Mouse (Mus musculus): ENCODE measurements around the gene Nudt19. TPM values are rescaled to one million over a fixed set of nuclear protein-coding genes. Genes with fewer than 3 reads are reported as not detected.

The Nudt19 gene
- total RNA-seq (2014; fragmentation: Nextera tagmentation) (116 and 170 TPM in 2 replicates), total RNA-seq (2017) (55.2 and 71.9 TPM in 2 replicates)

DNA sequence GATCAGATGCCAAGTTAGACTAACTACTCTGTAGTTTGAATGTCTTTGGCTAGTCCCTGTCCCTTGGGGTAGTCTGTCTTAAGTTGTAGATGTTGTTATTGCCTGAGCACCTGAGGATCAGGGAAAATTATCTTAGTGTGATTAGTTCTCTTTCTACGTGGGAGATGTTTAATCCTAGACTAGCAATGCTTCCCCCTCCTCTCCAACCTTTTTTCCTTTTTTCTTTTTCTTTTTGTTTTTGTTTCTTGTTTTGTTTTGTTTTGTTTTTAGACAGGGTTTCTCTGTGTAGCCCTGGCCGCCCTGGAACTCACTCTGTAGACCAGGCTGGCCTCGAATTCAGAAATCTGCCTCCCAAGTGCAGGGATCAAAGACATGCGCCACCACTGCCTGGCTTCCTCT, at the start of gene Nudt19:
TSS of gene Nudt19 (minus strand) at position 100 of the 399 bp plus-strand sequence.
- no peak for ATAC-seq (replicated peaks; ENCODE audit: low FRiP score, low TSS enrichment, poor library complexity, severe bottlenecking)

DNA sequence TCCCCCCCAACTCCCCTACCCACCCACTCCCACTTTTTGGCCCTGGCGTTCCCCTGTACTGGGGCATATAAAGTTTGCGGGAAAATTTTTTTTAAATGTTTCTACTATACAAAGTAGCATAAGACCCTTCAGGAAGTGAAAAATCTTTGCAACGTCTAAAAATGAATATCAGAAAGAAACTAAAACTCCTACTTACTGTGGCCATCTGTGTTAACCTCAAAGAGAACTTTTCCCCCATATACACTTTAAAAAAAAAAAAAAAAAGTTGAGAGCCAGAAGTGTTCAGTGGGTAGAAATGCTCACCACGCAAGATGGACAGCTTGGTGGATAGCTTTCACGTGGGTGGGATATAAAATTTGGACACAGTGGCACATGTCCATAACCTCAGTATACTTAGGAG, 46.7 kb upstream of the Nudt19 start:
- ATAC-seq (replicated peaks; ENCODE audit: low FRiP score, low TSS enrichment, poor library complexity, severe bottlenecking), result no peak

DNA sequence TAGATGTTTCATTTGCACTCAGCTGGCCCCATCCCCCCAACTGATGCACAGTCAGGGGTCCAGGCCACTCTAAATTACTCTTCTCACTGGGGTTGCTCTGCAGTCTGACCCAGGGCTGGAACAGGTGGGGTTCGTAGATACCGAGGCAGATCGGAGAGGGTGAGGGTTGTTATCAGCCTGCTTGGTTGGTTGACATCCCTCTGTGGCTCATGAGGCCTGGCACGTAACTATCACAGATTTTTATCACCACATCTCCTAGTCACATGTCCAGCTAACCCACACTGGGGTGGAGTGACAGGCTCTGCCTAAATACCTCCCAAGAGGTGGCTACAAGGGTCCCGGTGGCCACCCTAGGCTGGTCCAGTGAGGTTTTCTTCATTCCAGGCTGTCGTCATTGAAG, 45.0 kb upstream of the Nudt19 start:
- ATAC-seq (replicated peaks; ENCODE audit: low FRiP score, low TSS enrichment, poor library complexity, severe bottlenecking), result peak; percentile 82

DNA sequence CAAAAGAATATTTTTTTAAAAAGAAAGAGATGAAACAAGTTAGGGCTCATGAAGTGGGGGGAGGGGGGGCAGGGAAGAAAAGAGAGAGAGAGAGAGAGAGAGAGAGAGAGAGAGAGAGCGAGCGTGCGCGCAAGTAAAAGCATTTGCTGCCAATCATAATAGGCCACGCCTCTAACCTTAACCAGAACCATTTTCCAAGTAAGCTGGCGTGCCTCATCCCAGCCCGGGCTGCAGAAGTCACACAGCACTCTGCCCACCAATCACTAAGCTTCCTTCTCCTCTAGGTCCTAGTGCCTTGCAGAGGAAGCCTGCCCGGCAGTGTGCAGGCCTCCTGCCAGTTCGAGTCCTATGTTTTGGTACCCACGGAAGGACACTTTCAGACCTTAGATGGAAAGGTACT, 43.9 kb upstream of the Nudt19 start:
- ATAC-seq (replicated peaks; ENCODE audit: low FRiP score, low TSS enrichment, poor library complexity, severe bottlenecking), result no peak

DNA sequence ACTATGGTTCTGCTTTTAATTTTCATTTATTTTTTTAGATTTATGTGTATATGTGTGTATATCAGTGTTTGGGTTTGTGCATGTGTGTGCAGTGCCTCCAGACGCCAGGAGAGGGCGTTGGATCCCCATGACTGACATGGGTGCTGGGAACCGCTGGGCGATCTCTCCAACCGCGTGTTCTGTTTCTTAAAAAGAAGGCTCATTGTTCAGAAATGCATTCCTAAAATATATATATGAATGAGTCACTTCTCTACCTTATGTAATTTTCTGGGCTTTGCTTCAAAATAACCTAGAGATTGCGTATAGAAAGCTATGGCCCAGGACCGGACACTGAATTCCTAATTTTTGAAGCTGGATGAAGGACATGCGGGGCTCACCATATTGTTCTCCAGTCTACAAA, 43.4 kb upstream of the Nudt19 start:
- ATAC-seq (replicated peaks; ENCODE audit: low FRiP score, low TSS enrichment, poor library complexity, severe bottlenecking), result no peak

DNA sequence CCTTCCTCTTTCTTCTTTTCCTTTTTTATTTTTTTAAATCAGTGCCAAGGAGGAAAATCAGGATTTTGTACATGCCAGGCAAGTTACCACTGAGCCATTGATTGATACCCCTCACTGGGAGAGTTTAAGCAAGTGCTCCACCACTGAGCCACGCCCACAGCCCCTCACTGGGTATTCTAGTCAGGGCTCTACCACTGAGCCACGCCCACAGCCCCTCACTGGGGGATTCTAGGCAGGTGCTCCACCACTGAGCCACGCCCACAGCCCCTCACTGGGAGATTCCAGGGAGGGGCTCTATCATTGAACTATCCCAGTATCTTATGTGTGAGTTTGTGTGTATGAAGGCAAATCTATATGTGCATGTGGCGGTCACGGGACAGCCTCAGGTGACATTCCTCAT, 38.2 kb upstream of the Nudt19 start:
- ATAC-seq (replicated peaks; ENCODE audit: low FRiP score, low TSS enrichment, poor library complexity, severe bottlenecking), result no peak

DNA sequence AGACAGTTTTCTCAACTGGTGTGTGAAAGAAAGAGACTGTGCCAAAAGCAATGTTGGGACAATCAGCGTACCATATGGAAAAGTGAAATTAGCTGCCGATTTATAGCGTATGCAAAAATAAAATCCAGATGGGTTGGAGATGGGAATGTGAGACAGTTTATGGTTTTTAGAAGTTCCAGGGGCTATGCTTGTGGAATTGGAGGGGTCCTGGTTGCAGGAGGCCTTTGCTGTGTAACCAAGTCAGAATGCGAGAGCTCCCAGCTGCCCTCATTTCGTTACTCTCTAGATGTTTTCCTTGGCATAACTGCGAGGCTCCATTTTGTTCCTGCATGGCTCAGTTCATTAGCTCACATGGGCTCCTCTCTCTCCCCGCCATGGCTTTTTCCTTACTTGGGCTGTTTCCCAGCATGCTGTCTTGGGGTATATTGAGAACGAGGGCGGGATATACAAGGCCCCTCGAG, 34.7 kb upstream of the Nudt19 start:
- no peak for ATAC-seq (replicated peaks; ENCODE audit: low FRiP score, low TSS enrichment, poor library complexity, severe bottlenecking)

DNA sequence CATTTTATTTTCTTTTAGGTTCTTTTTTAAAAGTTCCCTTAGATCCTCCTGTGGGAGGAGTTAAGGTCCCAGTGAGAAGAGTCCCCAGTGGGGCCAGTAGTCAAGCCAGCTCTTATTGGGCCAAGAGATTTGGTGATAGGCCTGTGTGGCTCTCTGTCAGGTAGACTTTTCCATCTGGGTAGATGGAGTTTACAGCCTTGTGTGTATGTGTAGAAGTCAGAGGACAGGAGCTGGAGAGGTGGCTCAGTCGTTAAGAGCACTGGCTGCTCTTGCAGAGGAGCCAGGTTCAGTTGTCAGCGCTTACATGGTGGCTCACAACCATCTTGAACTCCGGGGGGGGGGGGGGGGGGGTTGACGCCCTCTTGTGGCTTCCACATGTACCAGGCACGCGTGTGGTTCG, 33.4 kb upstream of the Nudt19 start:
- ATAC-seq (replicated peaks; ENCODE audit: low FRiP score, low TSS enrichment, poor library complexity, severe bottlenecking), result no peak

DNA sequence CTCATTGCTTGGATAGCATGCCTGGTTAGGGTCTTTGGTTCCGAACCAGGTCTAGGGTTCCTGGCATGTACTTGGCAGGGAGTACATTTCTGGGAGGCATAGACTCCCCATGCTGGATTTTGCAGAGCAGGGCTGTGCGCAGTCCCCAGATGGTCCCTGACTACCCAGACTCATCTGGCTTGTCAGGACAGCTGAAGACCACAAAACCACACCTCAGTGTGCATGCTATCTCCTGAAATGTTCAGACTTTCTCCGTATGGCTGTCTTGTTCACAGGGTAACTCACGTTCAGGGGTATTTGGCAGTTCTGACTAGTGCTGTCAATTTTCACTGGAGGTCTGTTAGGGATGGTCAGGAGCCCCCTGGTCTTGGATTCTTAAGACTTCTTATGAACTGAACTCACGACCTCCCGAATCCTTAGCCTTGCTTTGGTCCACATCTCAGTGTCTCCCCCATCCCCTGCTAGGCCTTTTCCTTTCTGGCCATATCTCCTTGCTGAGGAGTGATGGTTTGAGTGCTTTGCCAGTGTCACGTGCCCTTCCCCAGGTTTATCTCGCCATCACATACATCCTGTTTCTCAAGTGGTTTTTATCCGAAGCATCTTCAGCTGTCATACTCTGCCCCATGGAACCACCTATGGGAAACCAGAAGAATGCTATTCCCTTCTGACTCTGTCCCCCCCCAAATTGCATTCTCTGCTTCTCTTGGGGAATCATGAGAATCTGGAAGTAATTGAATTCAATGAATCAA, 32.8 kb upstream of the Nudt19 start:
- ATAC-seq (replicated peaks; ENCODE audit: low FRiP score, low TSS enrichment, poor library complexity, severe bottlenecking), result peak; percentile 40

DNA sequence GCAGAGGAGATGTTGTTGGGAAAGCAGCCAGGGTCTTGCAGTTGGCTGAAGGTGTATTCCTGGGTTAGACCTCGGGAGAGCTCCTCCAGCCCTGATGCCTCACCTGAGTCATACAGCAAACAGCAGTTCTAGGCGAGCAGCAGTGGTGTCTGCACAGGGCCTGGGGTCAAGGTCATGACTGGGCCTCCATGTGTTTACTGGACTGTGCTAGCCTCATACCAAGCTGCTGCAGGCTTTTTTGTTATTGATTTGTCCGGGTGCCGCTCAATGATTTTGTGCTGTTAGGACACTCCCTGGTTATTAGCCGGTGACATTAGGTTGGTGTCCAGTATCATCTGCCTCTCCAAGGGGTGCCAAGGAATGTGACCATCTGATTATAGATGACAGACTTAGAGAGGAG, 31.6 kb upstream of the Nudt19 start:
- ATAC-seq (replicated peaks; ENCODE audit: low FRiP score, low TSS enrichment, poor library complexity, severe bottlenecking), result no peak

DNA sequence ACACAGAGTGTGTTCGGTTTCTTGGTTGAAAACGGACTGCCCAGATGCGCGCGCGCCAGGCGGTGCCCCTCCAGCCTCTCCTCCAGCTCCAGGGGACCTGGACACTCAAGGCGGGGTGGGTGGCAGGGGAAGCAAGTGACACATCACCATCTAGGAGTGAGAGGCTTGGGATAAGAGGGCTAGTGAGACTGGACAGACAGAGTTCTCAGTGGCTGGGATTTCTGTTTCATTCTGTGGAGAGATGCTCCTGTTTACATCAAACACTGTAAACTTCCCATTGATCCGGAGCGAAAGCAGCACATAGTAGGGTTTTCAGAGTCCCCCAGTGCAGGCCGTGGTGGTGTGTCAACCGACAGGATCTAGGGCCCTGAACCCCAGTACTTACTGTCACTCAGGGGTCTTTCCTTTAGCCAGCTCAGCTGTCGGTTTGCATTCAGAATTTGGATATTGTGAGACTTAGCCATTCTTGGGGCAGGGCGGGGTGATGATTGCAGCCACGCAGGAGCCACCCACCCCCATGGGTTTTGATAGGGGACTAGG, 30.9 kb upstream of the Nudt19 start:
- no peak for ATAC-seq (replicated peaks; ENCODE audit: low FRiP score, low TSS enrichment, poor library complexity, severe bottlenecking)

DNA sequence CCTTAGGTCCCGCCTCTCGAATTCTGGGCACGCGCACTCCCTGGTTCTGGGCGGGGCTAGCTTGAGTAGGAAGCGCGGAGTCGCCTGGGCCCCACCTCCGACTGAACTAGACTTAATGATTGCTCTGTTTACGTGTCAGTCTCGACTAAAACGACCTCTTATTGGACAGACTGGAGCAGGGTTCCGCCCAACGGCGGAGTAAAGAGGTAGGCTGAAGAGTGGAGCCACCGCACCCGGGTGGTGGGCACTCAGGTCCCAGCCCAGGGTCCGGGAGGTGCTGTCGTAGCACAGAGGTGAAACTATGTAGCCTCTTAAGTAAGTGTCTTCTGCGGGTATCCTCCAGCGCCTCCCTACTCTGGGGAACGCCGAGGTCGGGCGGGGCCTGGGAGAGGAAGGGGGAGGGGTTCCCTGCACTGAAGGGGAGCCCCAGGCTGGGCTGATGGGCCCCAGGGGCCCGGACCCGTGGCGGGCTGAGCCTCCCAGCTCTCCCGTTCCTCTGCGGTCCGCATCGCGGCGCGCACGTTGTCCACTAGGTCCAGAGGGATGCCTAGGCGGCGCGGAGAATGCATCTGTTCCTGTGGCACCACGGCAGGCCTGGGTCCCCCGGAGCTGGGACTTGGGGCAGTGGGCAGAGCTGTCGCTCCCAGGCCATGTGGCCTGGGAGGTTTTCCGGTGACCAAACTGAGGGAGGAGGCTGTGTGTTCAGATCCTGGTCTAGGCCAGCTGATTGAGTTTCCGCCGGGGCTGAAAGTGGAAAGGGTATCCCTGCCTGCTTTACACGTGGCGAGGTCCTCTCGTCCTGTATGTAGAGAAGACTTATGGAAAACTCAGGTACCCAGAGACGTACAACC, 30.2 kb upstream of the Nudt19 start, which contains the start of gene Ankrd27:
TSS of gene Ankrd27 (plus strand) at position 190 of the 851 bp plus-strand sequence.
- ATAC-seq (replicated peaks; ENCODE audit: low FRiP score, low TSS enrichment, poor library complexity, severe bottlenecking), result peak; percentile 82

DNA sequence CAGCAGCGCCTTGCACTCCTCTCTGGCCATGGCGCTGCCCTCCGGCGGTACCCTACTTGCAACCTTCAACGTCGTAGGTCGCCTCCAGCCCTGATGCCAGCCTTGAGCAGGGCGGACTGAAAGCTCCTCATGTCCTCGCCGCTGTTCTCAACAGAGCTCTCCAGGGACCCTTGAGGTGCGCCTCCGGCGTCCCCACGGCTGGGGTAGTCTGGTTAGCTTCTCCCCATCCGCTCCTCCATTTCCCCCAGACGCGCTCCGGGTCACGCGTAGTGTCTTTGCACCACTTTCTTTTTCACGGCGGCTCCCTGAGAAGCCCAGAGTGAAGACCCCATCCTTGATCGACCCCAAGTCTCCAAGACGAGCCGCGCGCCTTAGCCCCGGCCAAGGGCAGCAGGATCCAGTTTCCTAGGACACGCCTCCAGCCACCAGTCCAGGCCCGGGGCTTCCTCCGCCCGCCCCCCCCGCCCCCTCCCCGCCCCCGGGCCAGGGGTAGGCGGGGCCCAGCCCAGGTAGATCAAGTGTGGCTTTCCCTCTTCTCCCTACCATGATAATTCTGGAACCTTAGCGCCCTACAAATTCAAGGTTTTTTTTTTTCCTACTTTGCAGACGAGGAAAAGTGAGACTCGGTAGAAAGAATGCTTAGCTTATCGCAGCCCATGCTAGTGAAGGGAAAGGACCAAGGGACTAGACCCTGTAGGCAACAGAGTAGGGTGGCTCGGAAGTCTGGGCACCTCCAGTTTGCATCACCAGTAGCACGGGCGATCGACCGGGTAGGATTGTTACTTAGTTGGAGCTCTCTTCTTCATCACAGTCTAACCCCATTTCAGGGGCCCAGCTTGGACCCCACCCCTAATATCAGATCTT, 29.3 kb upstream of the Nudt19 start, which contains the start of gene Rgs9bp:
TSS of gene Rgs9bp (minus strand) at position 392 of the 864 bp plus-strand sequence.
- peak; percentile 46 for ATAC-seq (replicated peaks; ENCODE audit: low FRiP score, low TSS enrichment, poor library complexity, severe bottlenecking)

DNA sequence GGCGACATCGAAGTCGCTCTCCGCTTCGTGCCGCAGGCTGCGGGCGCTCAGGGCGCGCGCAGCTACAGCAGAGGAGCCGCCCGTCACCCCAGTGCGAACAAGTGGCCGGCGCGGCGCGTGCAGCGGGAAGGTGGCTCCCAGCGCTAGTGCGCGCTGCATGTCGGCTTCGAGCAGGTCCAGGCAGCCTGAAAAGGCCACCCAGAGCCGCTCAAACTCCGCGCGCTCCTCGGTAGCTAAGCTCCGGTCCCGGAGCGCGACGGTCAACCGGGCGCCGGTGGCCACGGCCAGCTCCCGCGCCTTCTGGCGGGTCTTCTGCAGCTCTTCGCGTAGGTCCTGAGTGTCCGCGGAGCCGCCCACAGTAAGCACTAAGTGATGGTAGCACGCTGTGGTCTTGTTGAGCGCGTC, 28.7 kb upstream of the Nudt19 start:
- no peak for ATAC-seq (replicated peaks; ENCODE audit: low FRiP score, low TSS enrichment, poor library complexity, severe bottlenecking)

DNA sequence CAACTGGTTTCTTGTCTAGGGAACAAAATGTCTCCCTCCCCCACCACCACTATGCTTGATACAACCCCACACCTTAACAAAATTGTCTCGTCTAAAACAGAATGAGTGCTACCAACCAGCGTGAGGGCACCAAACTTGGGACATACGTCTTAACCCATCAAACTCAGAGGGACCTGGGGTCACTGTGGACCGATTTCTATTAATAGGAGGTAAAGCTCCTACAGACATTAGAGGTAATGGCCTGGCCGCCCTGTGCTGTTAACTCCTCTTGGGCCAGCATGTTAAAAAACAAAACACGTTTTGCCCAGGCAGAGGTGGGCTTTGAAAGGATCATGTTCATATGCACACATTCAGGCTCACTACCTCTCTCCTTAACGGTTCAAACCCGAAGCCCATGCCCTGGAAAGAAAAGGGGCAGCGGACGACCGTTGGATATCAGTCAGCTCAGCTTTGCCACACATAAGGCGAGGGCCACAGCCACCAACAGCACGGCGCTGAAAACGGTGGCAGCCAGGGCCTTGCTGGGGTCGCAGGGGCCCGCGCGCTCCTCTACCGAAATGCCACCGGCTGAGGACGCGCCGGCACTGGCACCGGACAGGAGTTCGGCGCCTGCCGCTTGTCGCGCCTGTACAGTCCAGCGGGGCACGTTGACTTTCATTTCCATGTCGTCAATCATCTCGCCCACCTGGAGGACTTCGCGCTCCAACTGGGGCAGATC, 28.1 kb upstream of the Nudt19 start:
- no peak for ATAC-seq (replicated peaks; ENCODE audit: low FRiP score, low TSS enrichment, poor library complexity, severe bottlenecking)

DNA sequence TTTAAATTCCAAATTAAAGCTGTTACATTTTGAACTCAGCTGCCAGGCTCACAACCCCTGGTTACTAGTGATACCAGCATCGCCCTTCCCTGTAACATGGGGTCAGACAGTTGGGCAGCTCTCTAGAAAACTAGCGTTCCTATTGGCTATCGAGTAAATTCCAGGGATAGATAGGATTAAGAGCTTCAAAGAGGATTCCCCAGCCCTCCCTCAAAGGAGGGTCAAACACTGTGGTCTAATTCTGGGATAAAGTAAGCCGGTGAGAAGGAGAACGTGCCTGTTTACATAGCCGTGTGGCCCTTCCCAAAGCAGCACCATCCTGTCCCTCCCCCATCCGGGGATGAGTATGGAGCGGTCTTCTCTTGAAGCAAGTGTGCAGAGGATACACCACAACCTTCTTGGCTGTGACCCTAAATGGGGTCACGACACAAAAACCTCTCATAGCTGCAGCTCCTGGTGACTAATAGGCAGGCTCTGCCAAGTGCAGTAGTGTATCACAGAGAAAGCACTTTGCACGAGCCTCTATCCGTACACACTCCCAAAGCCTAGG, 27.4 kb upstream of the Nudt19 start:
- ATAC-seq (replicated peaks; ENCODE audit: low FRiP score, low TSS enrichment, poor library complexity, severe bottlenecking), result no peak

DNA sequence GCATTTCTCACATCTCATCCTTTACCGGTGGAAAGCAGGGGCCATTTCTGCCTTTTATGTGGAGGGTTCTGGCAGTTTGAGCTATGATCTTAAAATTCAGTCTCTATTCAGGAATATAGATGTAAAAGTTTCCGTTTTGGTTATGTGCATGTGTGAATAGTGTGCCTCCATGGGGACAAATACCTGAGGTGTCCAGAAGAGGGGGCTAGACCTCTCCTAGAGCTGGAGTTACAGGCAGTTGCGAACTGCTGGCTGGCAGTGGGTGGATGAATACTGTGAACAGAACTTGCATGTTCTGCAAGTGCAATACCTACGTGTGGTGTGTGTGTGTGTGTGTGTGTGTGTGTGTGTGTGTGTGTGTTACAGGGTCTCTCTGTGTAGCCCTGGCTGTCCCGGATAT, 26.6 kb upstream of the Nudt19 start:
- no peak for ATAC-seq (replicated peaks; ENCODE audit: low FRiP score, low TSS enrichment, poor library complexity, severe bottlenecking)

DNA sequence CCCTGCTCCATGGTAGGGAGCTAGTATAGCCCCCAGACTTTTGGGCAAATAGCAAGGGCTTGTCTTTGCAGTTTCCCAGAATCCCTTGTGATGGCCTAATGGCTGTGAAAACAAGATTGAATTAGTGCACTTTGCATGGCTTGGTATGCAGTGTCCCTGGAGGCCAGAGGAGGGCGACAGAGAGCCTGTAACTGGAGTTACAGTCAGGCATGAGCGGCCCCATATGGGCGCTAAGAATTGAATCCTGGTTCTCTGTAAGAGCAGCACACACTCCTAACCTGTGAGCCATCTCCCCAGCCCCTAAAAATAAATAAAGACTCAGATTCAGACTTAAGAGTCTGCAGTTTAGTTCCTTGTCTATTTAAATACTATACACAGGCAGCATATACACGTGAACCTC, 23.7 kb upstream of the Nudt19 start:
- ATAC-seq (replicated peaks; ENCODE audit: low FRiP score, low TSS enrichment, poor library complexity, severe bottlenecking), result peak; percentile 75
